Mouse (Mus musculus) E14TG2a.4 (cell line): ENCODE measurements at regions not wholly inside any gene's neighbourhood (a gene's known extent, or its start where the extent isn't known, plus 50 kb on each side); places are given as distances from the start of the nearest gene placed in this dataset.

Experiments used
- H3K27me3 ChIP-seq: 2 replicates; pipeline ENCODE4 v1.6.1; 2014; ENCODE audit warnings: low read length, control low read depth; ENCODE audit not compliant: insufficient read depth
- H3K36me3 ChIP-seq: 2 replicates; pipeline ENCODE4 v1.6.1; 2014; ENCODE audit warnings: low read length, control low read depth; ENCODE audit not compliant: insufficient read depth
- H3K4me1 ChIP-seq: replicated peaks from 2 replicates; pipeline ENCODE4 v1.6.1; 2014; ENCODE audit warnings: low read depth, low read length, control low read depth
- H3K4me3 ChIP-seq: replicated peaks from 2 replicates; pipeline ENCODE4 v1.5.1; 2014; ENCODE audit warnings: mild to moderate bottlenecking, low read length
- H3K9me3 ChIP-seq: 2 replicates; pipeline ENCODE4 v1.6.1; 2014; ENCODE audit warnings: low read length, control low read depth
- CTCF ChIP-seq: conservative IDR thresholded peaks from 2 replicates; pipeline ENCODE4 v1.5.1; 2014; ENCODE audit warnings: low read length
- NANOG ChIP-seq: IDR thresholded peaks from 2 replicates; pipeline ENCODE4 v1.6.1; 2014; ENCODE audit warnings: borderline replicate concordance, low read length, mixed read lengths
- POU5F1 ChIP-seq: IDR thresholded peaks from 2 replicates; pipeline ENCODE4 v1.6.1; 2014; ENCODE audit warnings: low read length, borderline replicate concordance

DNA sequence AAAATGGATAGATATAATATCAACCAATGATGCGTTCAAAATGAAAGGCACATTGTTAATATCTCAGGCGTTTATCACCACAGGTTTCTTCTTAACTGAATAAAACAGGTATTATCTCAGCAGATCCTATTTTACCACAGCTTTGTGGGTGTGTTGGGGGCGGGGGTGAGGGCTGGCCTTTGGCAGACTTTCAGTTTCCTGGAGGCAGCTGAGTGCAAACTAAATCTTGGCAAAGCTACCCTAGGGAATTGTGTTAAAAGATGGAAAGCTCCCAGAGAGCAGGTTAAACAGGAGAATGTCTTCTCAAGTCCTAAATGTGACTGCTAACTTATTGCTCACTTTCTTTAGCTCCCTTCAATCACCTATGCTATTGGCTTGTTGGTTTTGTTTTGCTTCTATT lies 223.8 kb downstream of the Kdm4c start:
- no peak overlapping the region for H3K4me3 ChIP-seq
- H3K4me1 ChIP-seq, result 0 out of 2 replicates have a peak, but pooled peaks cover 4% of the 10 kb centered on the region
- TF ChIP-seq NANOG (no peak), CTCF (no peak), POU5F1 (no peak)
- H3K27me3 ChIP-seq, result no peaks in the 10 kb centered on the region
- H3K9me3 ChIP-seq, result no peaks in the 10 kb centered on the region
- no peaks in the 10 kb centered on the region for H3K36me3 ChIP-seq

DNA sequence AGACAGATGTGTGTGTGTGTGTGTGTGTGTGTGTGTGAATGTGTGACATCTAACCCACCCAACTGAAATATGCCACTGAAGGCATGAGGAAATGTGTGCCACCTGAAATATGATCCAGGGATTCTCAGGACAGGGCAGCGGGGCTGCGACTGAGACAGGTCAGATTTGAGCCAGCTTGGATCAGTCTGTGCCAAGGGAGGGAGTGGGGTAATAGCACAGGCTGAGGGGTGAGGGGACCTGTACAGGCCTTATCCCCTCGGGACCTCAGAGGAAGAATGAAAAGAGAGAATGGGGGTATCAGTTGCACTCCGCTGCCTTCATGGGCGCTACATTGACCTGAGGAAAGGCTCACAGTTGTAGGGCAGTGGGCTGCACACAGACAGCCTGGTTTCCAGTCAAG lies 270.2 kb downstream of the Kdm4c start:
- peaks cover 20% of the 10 kb centered on the region for H3K9me3 ChIP-seq
- H3K4me1 ChIP-seq, result no peaks in the 10 kb centered on the region

DNA sequence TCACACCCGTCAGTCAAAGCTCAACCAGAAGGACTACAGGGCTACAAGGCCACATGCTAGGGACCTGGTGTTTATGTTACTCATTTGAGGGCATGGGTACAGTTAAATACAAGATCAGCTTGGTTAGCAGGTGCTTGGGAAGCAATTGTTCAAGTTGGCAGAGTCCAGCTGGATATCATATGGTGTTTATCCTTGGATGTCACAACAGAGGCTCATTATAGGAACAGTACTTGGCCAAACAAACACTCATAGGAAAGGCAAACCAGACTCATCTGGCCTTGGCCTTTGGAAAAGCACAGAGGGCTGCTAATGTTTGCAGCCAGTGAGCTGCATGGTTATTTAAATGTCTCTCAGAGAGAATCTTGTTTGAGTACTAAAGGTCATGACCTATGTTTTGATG lies 311.6 kb downstream of the Kdm4c start:
- TF ChIP-seq NANOG (0 out of 2 replicates have a peak, but pooled peaks have one; percentile 7), CTCF (no peak), POU5F1 (no peak)
- H3K27me3 ChIP-seq, result no peaks in the 10 kb centered on the region
- H3K36me3 ChIP-seq, result no peaks in the 10 kb centered on the region
- H3K4me3 ChIP-seq, result no peak overlapping the region
- H3K9me3 ChIP-seq, result no peaks in the 10 kb centered on the region
- no peaks in the 10 kb centered on the region for H3K4me1 ChIP-seq

More for the DNA sequence above, 270.2 kb downstream of the Kdm4c start:
- no peak for TF ChIP-seq NANOG
- TF ChIP-seq CTCF, result no peak
- no peak for TF ChIP-seq POU5F1
- Histone ChIP-seq H3K36me3 (no peaks in the 10 kb centered on the region), H3K27me3 (no peaks in the 10 kb centered on the region), H3K4me3 (no peak overlapping the region)

DNA sequence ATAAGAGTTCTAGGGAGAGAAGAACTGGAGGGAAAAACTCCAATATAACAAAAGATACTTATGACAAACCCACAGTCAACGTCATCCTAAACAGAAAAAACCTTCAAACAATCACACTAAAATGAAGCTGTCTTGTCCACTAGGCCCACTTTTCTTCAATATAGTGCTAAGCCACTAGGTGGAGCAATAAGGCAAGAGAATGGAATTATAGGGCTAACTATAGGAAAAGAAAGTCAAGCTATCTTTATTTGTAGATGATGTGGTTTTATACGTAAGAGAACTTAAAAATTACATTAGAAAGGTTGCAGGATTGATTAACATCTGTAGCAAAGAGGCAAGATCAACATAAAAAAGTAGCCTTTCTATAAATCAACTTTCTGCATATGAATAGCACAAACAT lies 321.3 kb downstream of the Kdm4c start:
- Histone ChIP-seq H3K4me1 (no peaks in the 10 kb centered on the region), H3K9me3 (no peaks in the 10 kb centered on the region), H3K4me3 (no peak overlapping the region), H3K27me3 (no peaks in the 10 kb centered on the region), H3K36me3 (no peaks in the 10 kb centered on the region)
- TF ChIP-seq CTCF (peak; percentile 70), NANOG (no peak)

DNA sequence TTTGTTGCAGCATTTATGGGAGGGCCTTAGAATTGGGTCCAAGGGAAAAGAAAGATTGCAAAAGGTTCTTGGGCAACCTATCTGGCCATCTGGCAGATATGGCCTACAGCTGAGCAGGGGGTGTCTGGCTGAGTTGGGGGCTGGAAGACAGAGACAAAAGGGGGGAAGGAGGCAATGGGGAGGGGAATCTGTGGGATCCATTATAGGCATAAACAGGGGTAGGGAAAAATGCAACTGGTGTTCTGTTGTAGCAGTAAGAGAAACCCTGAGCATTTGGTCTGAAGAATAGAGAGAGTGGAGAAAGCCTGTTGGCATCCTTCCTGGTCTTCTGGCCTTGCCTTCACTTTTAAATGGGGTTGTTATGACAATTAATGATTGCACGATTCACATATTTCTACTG lies 344.1 kb downstream of the Kdm4c start:
- no peak for TF ChIP-seq POU5F1
- no peak for TF ChIP-seq NANOG
- no peak for TF ChIP-seq CTCF

DNA sequence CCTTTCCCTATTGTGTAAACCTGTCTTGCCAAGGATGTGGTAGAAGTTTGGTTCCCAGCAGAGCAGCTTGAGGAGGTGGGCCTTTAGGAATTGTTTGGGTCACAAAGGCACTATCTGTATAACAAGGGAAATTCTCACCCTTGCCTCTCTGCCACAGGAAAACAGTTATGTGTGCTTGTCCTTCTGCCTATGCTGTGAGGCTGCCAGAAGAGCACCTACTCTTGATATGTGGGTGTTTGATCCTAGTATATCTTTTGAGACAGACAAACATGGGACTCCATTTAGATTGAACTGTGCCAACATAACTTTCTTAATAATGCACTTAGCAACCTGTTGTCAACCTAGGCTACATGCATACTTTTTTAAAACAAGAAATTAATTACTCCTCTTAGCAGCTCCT lies 344.8 kb downstream of the Kdm4c start:
- Histone ChIP-seq H3K9me3 (peaks cover 9% of the 10 kb centered on the region; the same call in 1 of the 2 replicates), H3K27me3 (no peaks in the 10 kb centered on the region), H3K36me3 (no peaks in the 10 kb centered on the region), H3K4me3 (no peak overlapping the region), H3K4me1 (no peaks in the 10 kb centered on the region)
- TF ChIP-seq POU5F1, result no peak
- no peak for TF ChIP-seq NANOG
- no peak for TF ChIP-seq CTCF

More for the DNA sequence above, 344.1 kb downstream of the Kdm4c start:
- H3K4me1 ChIP-seq, result no peaks in the 10 kb centered on the region
- H3K27me3 ChIP-seq, result no peaks in the 10 kb centered on the region
- H3K4me3 ChIP-seq, result no peak overlapping the region
- H3K36me3 ChIP-seq, result no peaks in the 10 kb centered on the region
- peaks cover 9% of the 10 kb centered on the region; the same call in 1 of the 2 replicates for H3K9me3 ChIP-seq

DNA sequence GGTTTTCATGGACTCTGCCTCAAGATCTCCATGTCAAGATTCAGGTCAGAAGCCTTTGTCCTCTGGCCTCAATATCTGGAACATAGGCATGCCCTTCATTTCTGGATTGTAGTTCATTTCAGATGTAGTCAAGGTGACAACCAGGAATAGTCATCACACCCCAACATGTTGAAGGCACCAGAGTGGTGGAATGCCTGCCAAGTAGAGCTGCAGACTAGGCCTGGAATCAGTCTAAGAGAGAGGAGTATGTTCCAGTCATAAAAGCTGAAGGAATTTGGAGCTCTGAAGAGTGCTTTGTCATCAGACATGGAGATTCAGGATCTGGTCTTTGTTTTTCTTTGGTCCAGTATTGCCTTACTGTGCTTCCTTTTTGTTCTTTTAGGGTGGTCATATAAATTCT lies 346.5 kb downstream of the Kdm4c start:
- Histone ChIP-seq H3K9me3 (peaks cover 7% of the 10 kb centered on the region; the same call in 1 of the 2 replicates), H3K4me1 (no peaks in the 10 kb centered on the region), H3K36me3 (no peaks in the 10 kb centered on the region), H3K27me3 (no peaks in the 10 kb centered on the region), H3K4me3 (no peak overlapping the region)
- TF ChIP-seq CTCF (no peak), NANOG (no peak)

DNA sequence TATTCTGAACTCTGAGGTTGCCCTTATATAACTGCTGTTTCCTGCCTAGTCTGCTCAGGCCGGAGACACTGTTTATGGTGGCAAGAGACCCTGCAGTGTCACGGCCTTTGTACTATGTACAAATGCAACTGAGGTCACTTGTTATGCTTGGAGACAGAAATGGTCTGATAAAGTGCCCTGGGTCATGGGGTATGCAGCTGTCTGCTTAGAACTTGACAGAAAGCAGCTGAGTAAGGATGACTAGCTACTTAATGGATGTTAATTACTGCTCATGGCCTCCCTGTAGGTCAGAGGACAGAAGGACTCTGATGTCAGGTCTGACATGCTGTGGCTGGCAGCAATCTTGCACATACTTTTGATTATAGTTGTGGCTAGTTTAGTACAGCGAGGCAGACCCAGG lies 370.7 kb downstream of the Kdm4c start:
- H3K4me3 ChIP-seq, result no peak overlapping the region
- no peaks in the 10 kb centered on the region for H3K9me3 ChIP-seq
- no peaks in the 10 kb centered on the region for H3K4me1 ChIP-seq
- no peaks in the 10 kb centered on the region for H3K36me3 ChIP-seq
- H3K27me3 ChIP-seq, result no peaks in the 10 kb centered on the region
- TF ChIP-seq NANOG, result no peak
- TF ChIP-seq POU5F1, result no peak
- TF ChIP-seq CTCF, result no peak
